Mouse (Mus musculus) kidney, postnatal 4 days (tissue): ENCODE measurements around the gene Fam110a.
"Not testable (repeated sequence)": the region's sequence is repeated elsewhere in the genome, so short reads cannot be mapped to it uniquely, and the experiment has no call there.

Experiments used
- DNase-seq, 2 experiments: peaks; one replicate each; pipeline ENCODE4 v3.0.0; 2021; ENCODE audit warnings: mixed read lengths in 2 of 2

Fam110a gene

GRCm38 (mm10) chr2:151997190-151997575 lies 17.2 kb upstream of the Fam110a start:
- not testable (repeated sequence) for DNase-seq

- peak; percentile 95 to 96 for DNase-seq
Measured at GRCm38 (mm10) chr2:151996229-151997189, 16.5 kb upstream of the Fam110a start, which contains the start of gene Slc52a3. Gene Slc52a3, plus strand, starts transcription at chr2:151996511.

DNA sequence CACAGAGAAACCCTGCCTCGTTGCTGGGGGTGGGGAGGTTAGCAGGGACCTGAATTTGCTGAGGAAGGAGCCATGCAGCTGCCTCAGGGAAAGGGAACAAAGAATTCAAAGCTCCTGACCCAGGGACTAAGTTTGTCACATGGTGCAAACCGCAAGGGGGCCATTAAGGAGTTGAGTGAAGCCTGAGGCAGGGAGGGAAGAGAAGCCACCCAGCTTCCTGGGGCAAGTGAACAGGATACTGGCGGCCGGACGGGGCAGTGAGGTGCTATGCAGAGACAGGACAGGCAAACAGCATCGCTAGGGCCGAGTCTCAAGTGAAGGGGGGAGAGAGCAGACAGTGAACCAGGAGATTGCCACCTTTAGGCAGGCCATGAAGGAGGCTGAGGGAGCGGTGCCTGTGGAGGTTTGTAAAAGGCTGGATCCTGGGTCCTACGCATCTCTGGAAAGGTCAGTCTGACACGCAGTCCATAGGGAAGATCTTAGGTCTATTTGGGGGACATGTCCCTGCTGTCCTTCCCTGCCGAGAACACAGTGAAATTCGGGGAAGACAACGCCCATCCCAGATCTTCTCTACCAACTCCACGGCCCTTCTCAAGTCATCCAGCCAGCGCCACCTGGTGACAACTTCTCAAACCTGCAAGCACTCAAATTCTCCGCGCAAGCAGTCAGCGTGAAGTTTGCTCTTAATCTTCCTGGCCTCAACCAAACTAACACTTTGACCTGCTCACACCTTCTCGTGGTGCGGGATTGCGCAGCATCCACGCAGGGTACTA lies 14.5 kb upstream of the Fam110a start:
- peak; percentile 89 to 90 for DNase-seq

DNA sequence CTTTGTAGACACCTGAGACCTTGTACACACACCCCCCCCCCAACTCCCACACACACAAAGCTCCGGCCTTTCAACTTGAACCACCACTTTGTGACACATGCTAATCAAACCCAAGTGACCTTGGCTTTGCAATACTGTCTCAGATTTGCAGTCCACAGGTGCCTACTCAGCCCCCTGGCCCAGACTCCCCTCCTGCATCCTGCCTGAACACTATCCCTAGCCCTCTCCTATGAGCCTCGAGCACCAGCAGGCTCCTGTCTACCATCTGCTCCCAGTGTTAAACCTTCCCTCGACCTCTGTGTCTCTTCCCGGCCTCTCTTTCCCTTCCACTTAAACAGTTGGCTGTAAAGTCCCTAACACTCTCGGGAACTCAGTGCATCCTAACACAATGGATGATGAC lies 11.4 kb upstream of the Fam110a start:
- no peak for DNase-seq

DNA sequence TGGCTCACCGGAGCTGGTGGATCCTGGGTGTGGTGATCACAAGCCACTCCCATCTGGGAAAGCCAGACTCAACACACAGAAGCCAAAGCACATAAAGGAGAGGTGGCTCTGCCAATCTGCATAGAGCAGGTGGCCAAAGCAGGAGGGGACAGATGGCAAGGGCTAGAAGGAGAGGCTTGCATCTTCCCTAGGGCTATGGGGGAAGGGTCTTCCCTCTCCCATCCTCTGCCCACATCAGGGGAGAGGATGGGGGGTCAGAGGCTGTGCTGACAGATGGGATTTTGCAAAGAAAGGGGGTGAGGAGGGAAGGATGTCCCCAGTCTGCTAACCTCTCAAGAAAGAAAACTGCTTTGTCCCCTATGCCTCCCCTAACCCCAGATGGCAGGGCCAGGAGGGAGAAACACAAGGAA lies 11.0 kb upstream of the Fam110a start:
- DNase-seq = no peak

GRCm38 (mm10) chr2:151988978-151989377 lies 9.0 kb upstream of the Fam110a start:
- DNase-seq = no peak

DNA sequence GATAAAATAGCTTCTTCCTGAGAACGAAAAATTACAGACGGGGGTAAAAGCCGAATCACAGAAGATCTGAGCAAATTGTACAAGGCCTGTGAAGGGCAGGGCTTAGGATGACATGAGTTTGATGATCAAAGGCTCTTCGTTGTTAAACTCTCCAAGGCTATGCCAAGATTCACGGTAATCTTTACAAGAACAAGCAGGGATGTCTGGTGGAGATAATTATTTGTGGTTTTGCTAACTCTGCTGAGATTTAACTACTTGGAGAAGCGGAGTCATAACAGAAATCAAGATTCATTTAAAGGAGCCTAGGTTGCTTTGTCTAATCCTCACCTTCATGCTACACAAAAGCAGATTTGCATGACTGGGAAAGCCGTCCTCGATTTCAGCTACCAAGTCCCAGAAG lies 6.9 kb upstream of the Fam110a start:
- DNase-seq = no peak

- DNase-seq = peak; percentile 58 to 75
Measured at GRCm38 (mm10) chr2:151985426-151986172, 5.6 kb upstream of the Fam110a start.

DNA sequence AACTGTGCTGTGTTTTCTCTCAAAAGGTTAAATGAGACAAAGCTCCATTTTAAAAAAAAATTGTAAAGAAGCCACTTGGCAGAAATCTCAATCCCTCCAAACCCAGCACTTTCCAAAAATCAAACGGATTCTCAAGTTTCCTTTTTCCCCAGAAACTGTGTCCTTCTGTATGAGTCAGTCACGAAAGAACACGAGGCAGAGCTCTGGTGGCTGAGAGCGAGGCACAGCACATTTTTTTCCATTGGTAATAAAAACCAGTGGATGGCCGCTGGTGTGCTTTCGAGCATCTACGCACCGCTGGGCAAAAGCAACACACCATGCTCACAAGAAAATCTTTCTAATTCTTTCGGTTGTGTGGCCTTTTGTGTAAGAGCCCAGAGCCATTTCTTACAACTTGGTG lies 4.0 kb upstream of the Fam110a start:
- no peak for DNase-seq

GRCm38 (mm10) chr2:151982476-151982875 lies 2.5 kb upstream of the Fam110a start:
- no peak for DNase-seq

GRCm38 (mm10) chr2:151981268-151981667 lies 1.2 kb upstream of the Fam110a start:
- DNase-seq = no peak

GRCm38 (mm10) chr2:151980355-151980693 lies 305 bp upstream of the Fam110a start:
- no peak for DNase-seq

GRCm38 (mm10) chr2:151978494-151978893 lies 1.5 kb downstream of the Fam110a start:
- no peak for DNase-seq

GRCm38 (mm10) chr2:151977689-151978440 lies 2.2 kb downstream of the Fam110a start:
- no peak for DNase-seq

- DNase-seq = peak in 1 of 2 experiments; percentile 57
Measured at GRCm38 (mm10) chr2:151976067-151976466, 4.0 kb downstream of the Fam110a start.

DNA sequence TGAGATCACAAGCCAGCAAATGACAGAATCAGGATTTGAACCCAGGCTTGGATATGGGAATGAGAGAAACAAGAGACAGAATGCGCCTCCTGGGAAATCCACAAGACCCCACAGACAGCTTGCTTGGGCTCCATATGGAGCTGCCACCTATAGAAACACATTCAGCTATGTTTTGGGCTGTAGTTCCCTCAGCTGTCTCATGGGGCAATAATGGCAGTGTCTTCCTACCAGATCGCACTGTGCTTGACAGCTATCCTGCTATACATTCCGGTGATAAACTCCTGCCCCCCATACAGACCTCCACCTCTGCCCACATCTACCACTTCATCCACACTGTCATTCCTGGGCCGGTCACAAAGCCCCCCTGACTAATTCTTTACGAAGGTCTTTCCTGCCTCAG lies 4.7 kb downstream of the Fam110a start:
- no peak for DNase-seq

GRCm38 (mm10) chr2:151973595-151974562 lies 6.1 kb downstream of the Fam110a start:
- DNase-seq = peak; percentile 70 to 82

DNA sequence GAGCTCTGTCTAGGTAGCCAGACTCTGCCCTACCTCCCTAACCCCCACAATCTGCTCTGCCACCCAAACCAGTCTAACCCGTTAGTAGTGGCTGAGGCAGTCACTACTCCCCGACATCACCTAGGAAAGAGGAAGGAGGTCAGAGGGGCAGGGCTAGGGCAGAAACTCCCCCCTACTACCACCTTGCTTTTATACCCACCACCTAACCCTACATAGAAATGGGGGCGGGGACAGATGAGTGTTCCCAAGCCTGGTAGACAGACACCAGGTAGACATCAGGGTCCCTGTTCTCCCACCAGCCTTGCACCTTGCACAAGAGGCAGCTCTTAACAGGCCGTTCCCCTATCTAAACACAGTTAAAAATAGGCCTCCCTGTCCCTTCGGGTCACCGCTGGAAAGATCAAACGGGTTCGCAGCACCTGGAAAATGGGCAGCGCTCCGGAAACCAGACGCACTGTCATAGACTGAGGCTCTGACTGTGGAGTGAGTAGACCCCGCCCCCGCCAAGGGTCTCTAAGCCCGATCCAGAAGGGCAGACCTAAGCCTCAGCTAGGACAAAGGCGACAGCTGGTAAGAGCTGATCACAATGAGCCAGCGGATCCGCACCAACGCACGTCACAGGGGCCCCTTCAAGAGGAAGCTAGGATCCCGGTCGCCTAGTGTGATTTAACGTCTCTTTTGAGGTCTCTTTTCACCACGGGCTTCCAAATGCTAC lies 7.0 kb downstream of the Fam110a start:
- DNase-seq = peak in 1 of 2 experiments; percentile 63

- no peak for DNase-seq
Measured at GRCm38 (mm10) chr2:151971748-151972147, 8.3 kb downstream of the Fam110a start.
